Mouse (Mus musculus) erythroblast, embryonic 14.5 days (primary cell): ENCODE data around the gene Vsx2.

Experiments used
- GATA1 ChIP-seq: IDR thresholded peaks from 2 replicates; pipeline ENCODE4 v1.6.1; 2012; ENCODE audit warnings: low read length, inconsistent platforms, mixed read lengths
- TAL1 ChIP-seq: IDR thresholded peaks from 3 replicates; pipeline ENCODE4 v1.6.1; 2012; ENCODE audit warnings: low read length, inconsistent platforms, mixed read lengths

DNA sequence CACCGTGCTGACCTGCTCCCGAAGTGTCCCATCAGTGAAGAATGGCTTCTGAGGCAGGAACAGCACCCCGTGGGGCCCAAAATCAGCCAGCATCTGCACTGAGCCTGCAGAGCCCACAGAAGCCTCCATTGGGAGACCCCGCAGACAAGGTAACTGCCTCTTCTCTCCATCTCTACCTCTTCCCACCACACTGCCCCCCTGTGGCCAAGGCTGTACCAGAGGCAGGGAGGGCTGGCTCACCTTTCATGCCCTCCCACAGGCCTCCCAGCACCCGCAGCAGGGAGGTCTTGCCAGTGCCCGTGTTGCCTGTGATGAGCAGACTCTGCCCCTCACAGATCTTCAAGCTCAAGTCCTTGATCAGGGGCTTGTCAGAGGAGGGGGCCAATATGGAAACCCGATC is 36.3 kb downstream of the Vsx2 start:
- TF ChIP-seq TAL1 (no peak), GATA1 (no peak)
